Mouse (Mus musculus) limb, embryonic 10.5 days (tissue): ENCODE data around the gene Gm6096. TPM values are rescaled to one million over a fixed set of nuclear protein-coding genes. Genes with fewer than 3 reads are reported as not detected.

ENCODE experiments used
- DNase-seq: peaks from one replicate; pipeline ENCODE4 v3.0.0-alpha.2; 2017; ENCODE audit warnings: low spot score
- H3K27ac ChIP-seq: fragments of 300-500 bp; sonication (generic); 2 replicates; pipeline ENCODE4 v1.5.1; 2016; ENCODE audit warnings: mild to moderate bottlenecking
- H3K27me3 ChIP-seq: fragments of 300-500 bp; sonication (generic); 2 replicates; pipeline ENCODE4 v1.6.1; 2016; ENCODE audit warnings: low read depth, mild to moderate bottlenecking; ENCODE audit not compliant: poor library complexity, severe bottlenecking
- H3K36me3 ChIP-seq: fragments of 300-500 bp; sonication (generic); 2 replicates; pipeline ENCODE4 v1.6.1; 2016; ENCODE audit warnings: mild to moderate bottlenecking, moderate library complexity
- H3K4me1 ChIP-seq: fragments of 300-500 bp; sonication (generic); 2 replicates; pipeline ENCODE4 v1.6.1; 2016
- H3K4me3 ChIP-seq: fragments of 300-500 bp; sonication (generic); 2 replicates; pipeline ENCODE4 v1.5.1; 2016; ENCODE audit warnings: mild to moderate bottlenecking, moderate library complexity
- H3K9me3 ChIP-seq: fragments of 300-500 bp; sonication (generic); replicated peaks from 2 replicates; pipeline ENCODE4 v1.6.1; 2016; ENCODE audit warnings: mild to moderate bottlenecking
- WGBS: fragments of 180-500 bp; shearing (Covaris S2); methylation state at CpG from one replicate; pipeline ENCODE4 v1.1.7; 2016; 5-methylcytosine and 5-hydroxymethylcytosine counted together
- polyA plus RNA-seq: library from polyadenylated mRNA; unstranded; fragments of >200 nt; fragmentation: Nextera tagmentation; extraction: Ambion mirVana; gene quantifications from 2 replicates; pipeline ENCODE4 v1.2.1, GENCODE M21; 2016

Gene Gm6096
- polyA plus RNA-seq, 1 experiment from 2014 or later: not detected

DNA sequence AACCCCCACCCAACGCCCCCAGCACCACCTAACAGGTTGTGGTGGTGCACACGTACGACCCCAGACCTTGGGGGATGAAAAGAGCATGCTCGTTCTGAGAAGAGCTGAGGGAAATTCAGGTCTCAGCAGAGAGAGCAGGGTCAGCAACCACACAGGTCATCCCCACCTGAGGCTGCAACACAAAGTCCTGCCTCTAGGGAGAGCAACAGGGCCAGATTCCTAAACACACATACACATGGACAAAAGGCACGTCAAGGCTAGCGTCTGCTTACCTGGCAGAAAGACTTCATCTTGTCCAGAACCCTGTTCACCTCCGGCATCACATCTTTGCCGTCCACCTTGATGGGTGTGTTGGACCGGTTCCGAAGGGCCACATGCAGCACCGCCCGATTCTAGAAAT is 24.0 kb upstream of the Gm6096 start:
- H3K4me1 ChIP-seq: peaks cover 32% of the 10 kb centered on the region
- no peak overlapping the region for H3K27ac ChIP-seq
- peaks cover 71% of the 10 kb centered on the region for H3K36me3 ChIP-seq
- no peak overlapping the region for H3K4me3 ChIP-seq
- no peak for DNase-seq
- H3K27me3 ChIP-seq: no peaks in the 10 kb centered on the region
- H3K9me3 ChIP-seq: no peaks in the 10 kb centered on the region
- 91% methylated on average over 12 of the region's 12 CpGs for whole genome bisulfite sequencing

DNA sequence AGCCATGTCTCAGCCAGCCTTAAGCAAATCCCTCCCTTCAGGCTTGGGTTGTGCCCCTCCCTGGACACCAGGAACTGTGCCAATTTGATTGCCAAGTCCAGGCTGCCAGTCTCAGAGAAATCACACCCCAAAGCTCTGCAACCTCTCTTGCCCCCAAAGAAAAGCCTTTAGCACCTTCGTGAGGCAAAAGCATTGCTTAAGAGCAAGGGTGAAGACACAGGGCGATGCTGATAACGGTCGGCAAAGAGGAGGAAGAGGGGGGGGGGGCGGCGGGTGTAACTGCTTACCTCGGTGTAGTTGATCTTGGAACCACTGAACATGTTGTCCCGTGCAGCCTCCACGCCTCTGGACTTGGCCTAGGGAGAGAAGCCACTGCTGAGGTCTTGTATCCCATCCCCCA is 22.2 kb upstream of the Gm6096 start:
- Histone ChIP-seq H3K4me1 (peaks cover 41% of the 10 kb centered on the region), H3K9me3 (no peaks in the 10 kb centered on the region), H3K4me3 (peak overlapping the region; percentile 83), H3K36me3 (peaks cover 53% of the 10 kb centered on the region), H3K27me3 (no peaks in the 10 kb centered on the region), H3K27ac (no peak overlapping the region)
- WGBS: 62% methylated on average over 8 of the region's 9 CpGs
- DNase-seq: no peak

DNA sequence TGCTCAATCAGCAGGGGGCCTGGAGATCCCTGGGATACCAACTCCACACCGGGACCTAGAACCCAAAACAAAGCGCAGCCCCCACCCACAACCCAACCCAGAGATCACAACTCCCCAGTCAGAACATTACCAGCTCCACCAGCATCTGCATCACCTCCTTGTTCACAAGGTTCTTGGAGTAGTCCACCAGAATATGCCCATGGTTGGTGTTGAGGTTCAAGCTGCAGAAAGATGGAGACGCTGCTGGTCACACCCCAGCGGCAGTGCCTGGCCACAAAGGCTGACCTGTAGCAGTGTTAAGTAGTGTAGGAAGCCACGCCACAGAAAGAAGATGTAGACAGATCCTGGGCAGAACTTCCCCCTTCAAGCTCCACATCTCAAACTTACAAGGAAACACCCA is 21.7 kb upstream of the Gm6096 start:
- no peak for DNase-seq
- Histone ChIP-seq H3K27me3 (no peaks in the 10 kb centered on the region), H3K27ac (peak overlapping the region; percentile 92), H3K4me1 (peaks cover 43% of the 10 kb centered on the region), H3K36me3 (peaks cover 48% of the 10 kb centered on the region), H3K4me3 (peak overlapping the region; percentile 83), H3K9me3 (no peaks in the 10 kb centered on the region)
- 23% methylated on average over 5 of the region's 5 CpGs for WGBS

DNA sequence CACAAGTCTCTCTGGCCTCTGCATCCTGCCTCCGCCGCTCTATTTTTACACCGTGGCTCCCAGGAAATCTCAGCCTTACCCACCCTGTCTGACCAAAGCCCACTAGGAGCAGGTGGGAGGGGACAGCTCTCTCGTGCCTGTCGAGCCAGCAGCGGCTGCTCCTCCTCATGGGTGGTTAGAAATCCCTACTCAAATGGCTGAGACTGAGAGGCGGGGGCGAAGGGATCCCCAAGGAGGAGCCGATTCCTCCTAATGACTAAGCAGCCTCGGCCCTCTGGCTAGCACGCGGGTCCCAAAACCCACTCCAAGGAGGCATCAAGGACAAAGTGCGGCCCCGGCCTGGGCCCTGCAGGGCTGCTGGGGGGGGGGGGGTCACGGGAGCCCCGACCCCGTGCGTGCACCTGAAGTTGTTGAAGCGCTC is 21.1 kb upstream of the Gm6096 start:
- under 1% methylated on average over 18 of the region's 19 CpGs for WGBS
- Histone ChIP-seq H3K27me3 (no peaks in the 10 kb centered on the region), H3K4me1 (peaks cover 44% of the 10 kb centered on the region), H3K36me3 (peaks cover 42% of the 10 kb centered on the region), H3K9me3 (no peaks in the 10 kb centered on the region), H3K4me3 (peak overlapping the region; percentile 83), H3K27ac (peak overlapping the region; percentile 92)
- peak; percentile 72 for DNase-seq

DNA sequence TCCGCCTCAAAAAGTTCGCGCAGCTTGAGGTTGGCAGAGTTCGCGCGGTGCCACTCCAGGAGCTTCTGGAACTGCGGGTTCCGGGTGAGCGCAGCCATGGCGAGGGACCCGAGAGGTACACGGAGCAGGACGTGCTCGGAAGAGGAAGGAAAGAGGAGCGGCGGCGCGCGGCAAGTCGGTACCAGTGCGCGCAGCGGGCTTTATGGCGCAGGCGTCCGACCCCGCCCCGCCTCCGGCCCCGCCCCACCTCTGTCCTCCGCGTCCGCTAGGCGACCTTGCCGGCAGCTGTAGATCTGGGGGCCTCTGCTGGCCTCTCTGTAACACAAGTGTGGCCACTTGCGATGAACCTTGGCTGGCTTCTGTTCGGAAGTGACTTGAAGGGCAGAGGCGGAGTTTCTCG is 20.7 kb upstream of the Gm6096 start, which contains the start of gene Gpi1:
Gene Gpi1 (minus strand): TSS at position 221 of the 400 bp plus-strand sequence.
- H3K36me3 ChIP-seq: peaks cover 38% of the 10 kb centered on the region
- H3K27me3 ChIP-seq: no peaks in the 10 kb centered on the region
- H3K4me3 ChIP-seq: peak within 1 kb of the TSS; percentile 83
- peak; percentile 93 for DNase-seq
- H3K27ac ChIP-seq: peak within 1 kb of the TSS; percentile 92
- no peaks in the 10 kb centered on the region for H3K9me3 ChIP-seq
- peaks cover 48% of the 10 kb centered on the region for H3K4me1 ChIP-seq
- WGBS: under 1% methylated on average over 35 of the region's 39 CpGs

DNA sequence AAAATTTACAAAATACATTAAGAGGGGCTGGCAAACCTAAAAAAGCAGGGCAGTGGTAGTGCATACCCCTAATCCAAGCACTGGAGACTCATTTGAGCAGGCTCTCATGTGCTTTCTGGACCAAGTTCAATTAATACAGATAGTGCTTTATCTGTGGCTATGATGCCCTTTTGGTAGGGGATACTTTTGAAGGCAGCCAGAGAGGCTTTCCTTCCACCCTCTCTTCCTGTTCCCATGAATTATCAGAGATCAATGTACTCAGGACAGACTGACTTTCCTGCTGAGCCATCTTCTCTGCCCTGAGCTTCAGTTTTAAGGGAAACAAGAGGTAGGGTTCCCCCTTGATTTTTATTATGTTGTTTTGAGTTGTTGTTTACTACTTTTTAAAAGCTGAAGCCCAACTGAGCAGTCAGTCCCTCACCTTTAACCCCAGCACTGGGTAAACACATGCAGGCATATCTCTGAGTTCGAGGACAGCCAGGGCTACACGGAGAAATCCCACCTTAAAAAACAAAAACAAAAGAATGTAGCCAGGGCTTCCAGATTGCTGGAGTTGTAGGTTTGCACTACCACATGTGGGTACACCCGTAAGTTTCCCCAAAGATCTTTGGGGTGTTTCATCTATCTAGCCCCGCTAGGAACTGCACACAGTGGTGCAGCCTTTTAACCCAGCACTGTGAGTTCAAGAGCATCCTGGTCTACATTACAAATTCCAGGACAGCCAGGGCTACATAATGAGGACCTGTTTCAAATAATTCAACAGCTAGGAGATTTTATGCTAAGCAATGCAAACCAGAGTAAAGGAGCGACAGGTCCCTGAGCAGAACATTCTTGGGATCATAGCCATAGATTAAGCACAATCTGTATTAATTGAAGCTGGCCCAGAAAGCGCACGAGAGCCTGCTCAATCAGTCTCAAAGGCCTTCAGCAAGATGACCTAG is 17.8 kb upstream of the Gm6096 start:
- peak overlapping the region; percentile 89 for H3K27ac ChIP-seq
- peaks cover 36% of the 10 kb centered on the region for H3K4me1 ChIP-seq
- WGBS: 51% methylated on average over 7 of the region's 7 CpGs
- H3K4me3 ChIP-seq: peak overlapping the region; percentile 56
- no peaks in the 10 kb centered on the region for H3K27me3 ChIP-seq
- H3K9me3 ChIP-seq: no peaks in the 10 kb centered on the region
- DNase-seq: no peak
- H3K36me3 ChIP-seq: peaks cover 28% of the 10 kb centered on the region

DNA sequence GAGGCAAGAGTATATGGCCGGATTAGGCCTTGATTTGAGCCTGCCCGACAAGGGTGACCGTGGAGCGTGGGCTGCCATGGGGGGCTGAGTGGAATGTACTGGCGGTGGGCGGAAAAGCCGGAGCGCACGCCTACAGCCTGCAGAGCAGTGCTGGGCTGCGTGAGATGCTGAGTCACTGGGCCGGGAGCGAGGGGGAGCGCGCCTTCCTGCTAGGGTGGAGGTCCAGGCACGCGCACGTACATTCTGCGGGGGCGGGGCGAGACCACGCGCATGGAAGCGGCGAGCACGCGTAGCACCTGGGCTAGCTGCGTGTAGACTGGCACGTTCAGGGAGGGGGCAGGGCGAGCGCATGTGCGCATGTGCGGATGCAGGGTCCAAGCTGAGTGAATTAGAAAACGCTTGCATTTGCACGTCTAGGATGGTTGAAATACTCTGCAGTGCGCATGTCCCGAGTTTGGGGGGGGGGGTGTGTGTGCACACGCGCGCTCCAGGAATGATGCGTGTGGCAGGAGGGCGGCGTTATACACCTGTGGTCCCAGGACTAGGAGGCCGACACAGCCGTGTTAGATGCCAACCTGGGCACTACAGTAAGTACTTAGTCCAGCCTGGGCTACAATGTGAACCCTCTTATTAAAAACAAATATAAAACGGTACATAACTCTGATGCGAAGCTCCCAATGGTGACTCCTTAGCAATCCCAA is 16.8 kb upstream of the Gm6096 start:
- WGBS: under 1% methylated on average over 46 of the region's 46 CpGs
- H3K4me1 ChIP-seq: peaks cover 26% of the 10 kb centered on the region
- peaks cover 29% of the 10 kb centered on the region for H3K36me3 ChIP-seq
- H3K9me3 ChIP-seq: no peaks in the 10 kb centered on the region
- H3K4me3 ChIP-seq: peak overlapping the region; percentile 56
- H3K27ac ChIP-seq: peak overlapping the region; percentile 89
- no peaks in the 10 kb centered on the region for H3K27me3 ChIP-seq
- peak; percentile 100 for DNase-seq

DNA sequence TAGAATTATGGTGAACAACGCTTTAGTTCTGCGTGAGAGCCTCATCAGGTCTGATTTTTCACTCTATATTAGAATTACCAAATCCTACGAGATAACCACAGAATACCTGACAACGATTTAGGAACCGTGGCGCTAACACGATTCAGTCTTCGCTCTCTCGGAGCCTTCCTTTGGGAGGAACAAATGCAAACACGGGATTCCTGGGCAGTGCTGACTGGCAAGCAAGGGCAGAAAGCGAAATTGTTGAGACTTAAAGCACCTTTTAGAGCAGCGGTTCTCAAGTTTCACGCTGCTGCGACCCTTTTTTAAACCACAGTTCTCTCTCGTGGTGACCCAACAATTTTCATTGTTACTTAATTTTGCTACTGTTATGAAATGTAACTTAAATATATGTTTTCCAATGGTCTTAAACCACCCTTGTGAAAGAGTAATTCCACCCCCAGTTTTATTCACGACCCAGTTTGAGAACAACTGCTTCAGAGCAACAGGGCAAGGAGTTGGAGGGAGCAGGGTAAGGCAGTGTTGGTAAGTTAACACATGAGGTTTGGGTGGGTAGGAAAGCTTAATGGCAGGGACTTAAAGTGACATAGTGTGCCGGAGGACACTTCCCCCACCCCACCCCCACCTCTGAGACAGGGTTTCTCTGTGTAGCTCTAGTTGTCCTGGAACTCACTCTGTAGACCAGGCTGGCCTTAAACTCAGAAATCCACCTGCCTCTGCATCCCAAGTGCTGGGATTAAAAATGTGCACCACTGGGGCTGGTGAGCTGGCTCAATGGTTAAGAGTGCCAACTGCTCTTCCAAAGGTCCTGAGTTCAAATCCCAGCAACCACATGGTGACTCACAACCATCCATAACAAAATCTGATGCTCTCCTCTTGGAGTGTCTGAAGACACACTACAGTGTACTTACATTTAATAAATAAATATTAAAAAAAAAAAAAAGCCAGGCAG is 16.0 kb upstream of the Gm6096 start:
- peak overlapping the region; percentile 89 for H3K27ac ChIP-seq
- H3K4me3 ChIP-seq: peak overlapping the region; percentile 56
- H3K36me3 ChIP-seq: peaks cover 37% of the 10 kb centered on the region
- H3K4me1 ChIP-seq: peaks cover 20% of the 10 kb centered on the region
- DNase-seq: peak; percentile 42
- WGBS: 4% methylated on average over 17 of the region's 17 CpGs
- no peaks in the 10 kb centered on the region for H3K27me3 ChIP-seq
- H3K9me3 ChIP-seq: no peaks in the 10 kb centered on the region

DNA sequence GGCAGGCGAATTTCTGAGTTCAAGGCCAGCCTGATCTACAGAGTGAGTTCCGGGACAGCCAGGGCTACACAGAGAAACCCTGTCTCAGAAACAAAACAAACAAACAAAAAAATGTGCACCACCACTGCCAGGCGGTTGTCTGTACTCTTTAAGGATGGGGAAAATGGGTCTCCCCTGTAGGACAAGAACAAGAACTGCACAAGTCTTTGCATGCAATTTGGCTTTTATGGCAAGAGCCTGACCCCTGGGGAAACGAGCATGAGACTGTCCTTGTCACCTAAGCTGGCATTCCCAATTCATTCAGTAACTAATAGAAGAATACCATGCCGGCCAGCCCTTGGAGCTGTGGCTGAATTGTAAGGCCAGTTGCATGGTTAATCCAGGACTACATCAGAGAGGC is 15.2 kb upstream of the Gm6096 start:
- no peak for DNase-seq
- no peak overlapping the region for H3K4me3 ChIP-seq
- no peaks in the 10 kb centered on the region for H3K9me3 ChIP-seq
- 78% methylated on average over 5 of the region's 5 CpGs for WGBS
- H3K36me3 ChIP-seq: peaks cover 44% of the 10 kb centered on the region
- H3K27ac ChIP-seq: no peak overlapping the region
- H3K27me3 ChIP-seq: no peaks in the 10 kb centered on the region
- H3K4me1 ChIP-seq: peaks cover 17% of the 10 kb centered on the region

DNA sequence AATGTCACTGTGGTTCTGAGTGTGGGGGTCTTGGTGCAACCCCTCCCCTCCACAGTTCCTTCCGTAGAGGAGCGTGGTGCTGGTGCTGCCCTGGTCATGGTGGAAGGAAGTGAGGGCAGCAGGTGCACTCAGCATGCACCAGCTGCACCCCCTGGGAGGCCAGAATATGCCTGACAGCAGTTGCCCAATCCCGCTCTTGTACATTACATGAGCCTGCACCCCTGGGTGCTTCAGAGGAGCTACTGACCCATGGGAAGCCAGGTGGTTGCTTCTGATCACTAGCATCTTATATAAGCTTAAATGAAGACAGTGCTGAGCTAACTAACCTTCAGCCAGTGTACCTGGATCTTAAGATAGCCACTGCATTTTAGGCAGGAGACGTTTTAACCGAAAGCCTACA is 12.8 kb upstream of the Gm6096 start:
- WGBS: 94% methylated on average over 5 of the region's 5 CpGs
- Histone ChIP-seq H3K9me3 (no peaks in the 10 kb centered on the region), H3K4me1 (peaks cover 13% of the 10 kb centered on the region), H3K4me3 (no peak overlapping the region), H3K36me3 (peaks cover 60% of the 10 kb centered on the region), H3K27ac (no peak overlapping the region), H3K27me3 (no peaks in the 10 kb centered on the region)
- no peak for DNase-seq

DNA sequence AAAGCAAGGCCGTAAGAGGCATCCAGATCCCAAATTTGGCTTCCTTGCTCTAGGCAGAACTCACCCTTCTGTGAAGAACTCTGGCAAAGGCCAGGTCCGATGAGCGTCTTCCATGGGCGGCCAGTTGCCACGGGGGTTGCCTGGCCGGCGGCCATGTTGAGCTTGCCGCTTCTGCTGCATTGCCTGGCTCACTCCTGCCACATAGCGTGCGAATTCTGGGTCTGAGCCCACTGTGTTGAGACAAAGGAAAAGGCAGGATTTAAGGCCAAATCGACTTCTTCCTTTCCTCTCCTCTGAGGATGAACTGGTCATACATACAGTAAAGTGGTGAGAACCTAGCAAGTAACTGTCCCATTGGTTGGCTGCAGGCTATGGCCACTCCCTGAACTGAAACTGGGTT is 8.7 kb upstream of the Gm6096 start:
- Histone ChIP-seq H3K4me3 (no peak overlapping the region), H3K27ac (no peak overlapping the region), H3K27me3 (no peaks in the 10 kb centered on the region), H3K4me1 (no peaks in the 10 kb centered on the region), H3K36me3 (peaks cover 81% of the 10 kb centered on the region), H3K9me3 (no peaks in the 10 kb centered on the region)
- no peak for DNase-seq
- 94% methylated on average over 11 of the region's 11 CpGs for WGBS

DNA sequence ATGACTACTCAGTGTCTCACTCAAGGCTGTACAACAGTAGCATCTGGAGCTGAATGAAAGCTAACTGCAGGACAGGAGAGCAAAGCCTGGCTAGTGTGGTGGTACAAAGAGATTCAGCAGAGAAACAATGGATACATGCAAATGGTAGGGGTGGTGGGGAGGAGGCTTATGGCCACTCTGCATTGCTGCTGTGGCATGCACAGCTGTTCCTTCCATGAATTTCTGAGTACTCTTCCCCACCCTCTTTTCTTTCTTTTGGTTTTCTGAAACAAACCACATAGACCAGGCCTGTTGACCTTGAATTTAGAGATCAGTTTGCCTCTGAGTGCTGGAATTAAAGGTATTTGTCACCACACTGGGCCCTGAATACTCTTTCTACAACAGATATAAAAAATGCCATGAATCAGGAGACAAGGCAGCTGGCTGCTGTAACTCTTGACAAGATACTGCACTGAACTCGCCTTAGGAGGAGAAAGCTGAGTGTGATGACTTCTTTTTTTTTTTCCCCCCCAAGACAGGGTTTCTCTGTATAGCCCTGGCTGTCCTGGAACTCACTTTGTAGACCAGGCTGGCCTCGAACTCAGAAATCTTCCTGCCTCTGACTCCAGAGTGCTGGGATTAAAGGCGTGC is 3.9 kb upstream of the Gm6096 start:
- H3K27me3 ChIP-seq: no peaks in the 10 kb centered on the region
- no peak for DNase-seq
- peaks cover 69% of the 10 kb centered on the region for H3K36me3 ChIP-seq

More for the DNA sequence above, 3.9 kb upstream of the Gm6096 start:
- Histone ChIP-seq H3K27ac (no peak overlapping the region), H3K4me1 (no peaks in the 10 kb centered on the region), H3K4me3 (no peak overlapping the region), H3K9me3 (no peaks in the 10 kb centered on the region)
- 93% methylated on average over 3 of the region's 3 CpGs for WGBS
